Mouse (Mus musculus): ENCODE data around the gene Tmco4. TPM values are rescaled to one million over a fixed set of nuclear protein-coding genes. Genes with fewer than 3 reads are reported as not detected.
"Not testable (repeated sequence)": the region's sequence is repeated elsewhere in the genome, so short reads cannot be mapped to it uniquely, and the experiment has no call there.

The Tmco4 gene
- polyA plus RNA-seq, 3 experiments from 2014 or later: 23.3 to 30.2 (median 30.0) TPM

DNA sequence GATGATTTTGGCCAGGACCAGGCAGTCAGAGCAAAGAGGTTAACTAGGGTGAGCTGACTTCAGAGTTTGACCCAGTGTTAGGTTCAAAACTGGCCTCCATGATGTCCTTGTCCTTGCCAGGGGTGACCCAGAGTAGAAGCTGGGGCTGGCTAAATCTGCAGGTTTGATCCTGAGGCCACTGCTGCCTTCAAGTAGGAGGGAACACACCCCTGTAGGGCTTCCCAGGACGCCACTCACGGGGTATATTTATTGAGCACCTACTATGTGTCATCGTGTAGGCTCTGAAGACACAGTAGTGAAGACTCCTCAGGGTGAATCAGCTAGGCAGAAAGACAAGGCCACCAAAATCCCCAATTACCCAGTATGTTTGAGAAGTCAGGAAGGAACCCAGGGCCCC lies 1.0 kb downstream of the Tmco4 start:
- peak; percentile 2 for ATAC-seq

DNA sequence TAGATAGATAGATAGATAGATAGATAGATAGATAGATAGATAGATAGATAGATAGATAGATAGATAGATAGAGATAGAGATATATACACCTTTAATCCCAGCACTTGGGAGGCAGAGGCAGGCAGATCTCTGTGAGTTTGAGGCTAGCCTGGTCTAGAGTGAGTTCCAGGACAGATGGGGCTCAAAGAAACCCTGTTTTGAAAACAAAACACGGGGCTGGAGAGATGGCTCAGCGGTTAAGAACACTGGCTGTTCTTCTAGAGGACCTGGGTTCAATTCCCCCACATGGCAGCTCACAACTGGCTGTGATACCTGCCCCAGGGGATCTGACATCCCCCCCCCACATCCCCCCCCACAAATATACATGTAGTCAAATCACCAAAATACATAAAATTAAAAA lies 1.9 kb downstream of the Tmco4 start:
- ATAC-seq: not testable (repeated sequence)

- ATAC-seq: no peak
Observed at GRCm38 (mm10) chr4:138975194-138975593, 2.5 kb downstream of the Tmco4 start.

DNA sequence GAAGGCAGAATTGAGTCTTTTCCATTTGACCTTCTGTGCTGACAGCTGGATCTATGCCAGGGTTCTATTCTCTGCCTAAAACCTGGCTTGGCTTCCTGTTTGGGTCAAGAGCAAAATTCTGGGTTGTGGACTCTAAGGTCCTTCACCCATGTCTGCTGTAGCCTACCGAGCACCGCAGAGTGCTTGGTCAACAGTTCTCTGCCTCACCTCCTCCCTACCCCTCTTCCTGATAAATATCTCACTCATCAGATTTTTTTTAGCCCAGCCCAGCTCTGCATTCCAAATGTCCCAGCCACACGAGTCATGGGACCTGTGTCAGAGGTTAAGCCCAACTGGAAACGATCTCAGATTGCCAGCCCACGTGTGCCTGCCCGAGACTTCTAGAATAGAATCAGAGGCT lies 3.4 kb downstream of the Tmco4 start:
- ATAC-seq: no peak

- ATAC-seq: no peak
Observed at GRCm38 (mm10) chr4:138980021-138980420, 7.3 kb downstream of the Tmco4 start.

DNA sequence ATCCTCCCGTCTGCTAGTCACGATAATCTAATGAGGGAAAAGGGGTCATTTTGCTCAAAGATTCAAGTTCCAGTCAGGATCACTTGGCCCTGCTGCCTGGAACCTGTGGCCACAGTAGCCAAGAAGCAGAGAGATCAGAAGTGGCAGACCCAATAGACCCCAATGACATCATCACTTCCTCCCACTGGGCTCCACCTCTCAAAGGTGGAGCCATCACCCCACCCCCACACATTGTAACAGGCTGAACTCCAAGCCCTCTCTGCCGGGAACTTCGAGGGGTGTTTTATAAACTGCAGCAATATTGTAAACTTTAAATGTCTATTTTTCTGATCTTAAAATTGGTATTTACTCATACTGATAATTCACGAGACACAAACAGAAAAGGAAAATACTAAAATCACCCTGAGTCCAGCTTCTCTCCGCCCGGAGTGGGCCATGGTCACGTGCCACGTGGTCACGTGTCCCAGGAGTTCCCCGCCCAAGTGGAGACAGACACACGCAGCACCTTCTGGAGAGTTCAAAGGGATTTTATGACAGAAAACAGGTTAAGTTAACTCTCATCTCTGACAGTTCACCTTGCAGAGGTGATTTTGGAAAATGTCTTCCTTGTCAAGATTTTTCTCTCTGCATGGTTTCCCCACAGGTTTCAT lies 8.2 kb downstream of the Tmco4 start:
- ATAC-seq: no peak

- ATAC-seq: no peak
Observed at GRCm38 (mm10) chr4:138983422-138983821, 10.7 kb downstream of the Tmco4 start.

DNA sequence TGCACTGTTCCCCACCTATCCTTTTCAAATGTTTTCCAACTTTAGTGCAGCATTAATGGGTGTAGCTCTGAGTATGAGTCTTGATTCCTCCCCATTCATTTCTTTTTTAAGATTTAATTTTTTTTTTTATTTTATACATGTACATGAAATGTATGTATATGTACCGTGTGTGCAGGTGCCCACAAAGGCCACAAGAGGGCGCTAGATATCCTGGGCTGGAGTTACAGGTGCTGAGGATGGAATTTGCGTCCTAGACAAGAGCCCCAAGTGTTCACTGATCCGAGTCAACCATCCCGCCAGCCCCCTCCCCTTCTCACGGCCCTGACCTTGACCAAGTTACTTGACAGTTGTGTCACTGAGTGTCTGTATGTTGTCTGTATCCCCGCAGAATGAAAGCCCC lies 12.1 kb downstream of the Tmco4 start:
- no peak for ATAC-seq

GRCm38 (mm10) chr4:138986280-138986679 lies 13.6 kb downstream of the Tmco4 start:
- ATAC-seq: no peak

DNA sequence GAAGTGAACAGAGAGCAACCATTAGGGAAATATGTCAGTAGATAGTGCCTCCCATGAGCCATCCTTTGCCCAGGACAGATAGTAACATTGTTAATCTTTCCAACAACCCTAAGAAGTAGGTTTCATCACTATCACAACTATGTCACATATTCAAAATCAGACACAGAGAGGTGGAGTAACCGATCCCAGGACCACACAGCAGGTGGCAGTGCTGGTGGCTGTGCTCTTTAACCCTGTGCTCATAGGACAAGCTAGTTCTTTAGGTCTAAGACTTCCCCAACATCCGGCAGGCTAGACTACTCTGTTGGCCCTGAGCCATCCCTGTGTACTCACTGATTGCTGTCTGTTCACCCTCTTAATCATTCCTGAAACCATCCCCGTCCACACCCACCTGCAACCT lies 21.7 kb downstream of the Tmco4 start:
- ATAC-seq: no peak

- ATAC-seq: no peak
Observed at GRCm38 (mm10) chr4:138996410-138996809, 23.7 kb downstream of the Tmco4 start.

- no peak for ATAC-seq
Observed at GRCm38 (mm10) chr4:138997121-138997520, 24.4 kb downstream of the Tmco4 start.

DNA sequence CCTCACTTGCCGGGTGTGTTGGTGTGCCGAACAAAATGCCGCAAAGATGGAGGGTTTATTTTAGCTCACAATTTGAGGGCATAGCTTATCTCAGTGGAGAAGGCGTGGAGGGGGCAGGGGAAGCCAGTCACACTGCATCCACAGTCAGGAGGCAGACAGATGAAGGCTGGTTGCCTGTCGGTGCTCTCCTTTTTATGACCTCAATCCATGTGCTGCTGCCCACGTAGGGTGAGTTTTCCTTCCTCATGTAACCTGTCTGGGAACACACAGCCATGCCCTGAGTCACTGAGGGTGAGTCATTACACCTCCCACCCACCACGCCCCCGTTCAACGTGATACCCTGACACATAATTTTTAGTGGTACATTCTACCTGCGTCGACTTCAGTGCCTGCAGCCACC lies 25.9 kb downstream of the Tmco4 start:
- no peak for ATAC-seq

DNA sequence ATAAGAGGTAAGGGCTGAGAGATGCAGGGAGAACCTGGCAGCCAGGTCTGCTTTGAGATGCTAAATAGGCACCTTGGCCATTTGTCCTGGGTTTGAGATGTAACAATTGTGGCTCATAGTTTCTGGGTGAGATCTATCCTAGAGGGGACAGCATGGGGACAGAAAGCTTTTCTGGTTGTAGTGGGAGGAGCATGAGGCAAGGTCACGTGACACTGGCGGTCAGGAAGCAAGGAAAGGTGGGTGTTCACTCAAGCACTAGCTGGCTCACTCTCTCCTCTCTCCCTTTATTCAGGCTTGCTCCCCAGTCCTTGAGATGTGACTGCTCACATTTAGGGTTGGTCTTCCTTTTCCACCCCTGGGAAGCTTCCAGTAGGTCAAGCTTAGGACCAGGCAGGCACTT lies 28.3 kb downstream of the Tmco4 start:
- no peak for ATAC-seq

GRCm38 (mm10) chr4:139001433-139001832 lies 28.7 kb downstream of the Tmco4 start:
- ATAC-seq: no peak

DNA sequence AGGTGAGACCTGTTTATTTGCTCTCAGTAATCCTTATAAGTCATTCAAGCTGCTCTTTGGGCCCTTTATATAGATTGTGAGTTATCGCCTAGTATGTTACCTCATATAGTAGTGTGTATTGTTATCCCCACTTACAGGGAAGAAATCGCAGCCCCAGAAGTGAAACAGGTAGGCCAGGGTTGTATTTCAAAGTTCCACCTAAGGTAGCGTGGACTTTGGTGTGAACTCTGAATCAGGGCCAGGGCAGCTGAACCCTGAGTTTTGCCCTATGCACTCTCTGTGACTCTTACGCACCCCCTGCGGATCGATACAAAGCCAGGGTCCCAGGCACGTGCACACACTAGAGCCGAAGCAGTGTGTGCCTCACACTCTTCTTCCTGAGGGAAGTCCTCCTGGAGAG lies 31.4 kb downstream of the Tmco4 start:
- no peak for ATAC-seq

- ATAC-seq: no peak
Observed at GRCm38 (mm10) chr4:139005214-139005613, 32.5 kb downstream of the Tmco4 start.

DNA sequence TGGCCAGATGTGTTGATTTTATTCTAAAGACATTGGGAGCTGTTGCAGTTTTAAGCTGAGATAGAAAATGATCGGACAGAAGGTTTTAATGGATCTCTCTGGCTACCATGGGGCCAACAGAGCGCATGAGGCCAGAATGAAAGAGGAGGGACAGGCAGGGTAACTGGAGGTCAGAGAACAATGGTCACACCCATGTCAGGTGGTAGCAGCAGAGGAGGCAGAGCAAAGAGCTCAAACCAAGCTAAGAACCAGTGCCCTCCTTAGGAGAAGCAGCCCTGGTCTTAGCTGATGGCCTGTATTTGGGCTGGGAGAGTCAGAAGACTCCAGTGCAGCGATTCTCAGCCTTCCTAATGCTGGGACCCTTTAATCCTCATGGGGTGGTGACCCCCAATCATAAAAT lies 34.7 kb downstream of the Tmco4 start:
- no peak for ATAC-seq

- no peak for ATAC-seq
Observed at GRCm38 (mm10) chr4:139007981-139008536, 35.4 kb downstream of the Tmco4 start.

DNA sequence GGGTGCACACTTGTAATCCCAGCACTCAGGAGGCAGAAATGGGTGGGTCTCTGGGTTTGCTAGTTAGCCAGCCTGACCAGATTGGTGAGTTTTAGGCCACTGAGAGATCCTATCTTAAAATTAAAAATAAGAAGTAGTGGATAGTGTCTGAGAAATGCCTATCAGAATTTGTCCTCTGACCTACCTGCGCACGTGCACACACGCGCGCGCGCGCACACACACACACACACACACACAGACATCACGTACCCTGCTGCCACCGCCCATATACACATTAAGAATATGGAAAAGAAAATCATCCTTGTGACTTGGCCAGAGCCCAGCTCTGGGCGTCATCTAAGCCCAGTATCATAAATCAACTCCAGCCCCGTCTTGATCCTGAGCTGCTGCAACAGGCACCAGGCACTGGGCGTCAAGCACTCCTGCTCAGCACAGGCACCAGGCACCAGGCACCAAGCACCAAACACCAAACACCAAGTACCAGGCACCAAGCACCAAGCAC lies 38.6 kb downstream of the Tmco4 start:
- ATAC-seq: no peak

GRCm38 (mm10) chr4:139013281-139013680 lies 40.6 kb downstream of the Tmco4 start:
- no peak for ATAC-seq

DNA sequence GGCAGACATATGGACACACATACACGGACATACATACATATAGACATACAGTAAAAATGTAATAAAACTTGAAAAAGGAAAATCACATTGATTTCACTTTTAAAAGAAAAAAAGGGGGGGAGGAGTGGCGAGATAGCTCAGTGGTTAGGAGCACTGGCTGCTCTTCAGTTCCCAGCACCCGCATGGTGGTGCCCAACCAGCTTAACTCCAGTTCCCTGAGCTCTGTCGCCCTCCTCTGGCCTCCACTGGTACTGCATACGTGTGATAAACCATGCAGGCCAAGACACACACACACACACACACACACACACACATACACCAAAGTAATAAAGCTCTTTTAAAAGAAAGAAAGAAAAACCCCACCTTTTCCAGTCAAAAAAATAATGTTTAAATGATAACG lies 42.1 kb downstream of the Tmco4 start:
- ATAC-seq: no peak

GRCm38 (mm10) chr4:139018388-139018787 lies 45.7 kb downstream of the Tmco4 start:
- ATAC-seq: no peak

GRCm38 (mm10) chr4:139018976-139019375 lies 46.3 kb downstream of the Tmco4 start:
- no peak for ATAC-seq

DNA sequence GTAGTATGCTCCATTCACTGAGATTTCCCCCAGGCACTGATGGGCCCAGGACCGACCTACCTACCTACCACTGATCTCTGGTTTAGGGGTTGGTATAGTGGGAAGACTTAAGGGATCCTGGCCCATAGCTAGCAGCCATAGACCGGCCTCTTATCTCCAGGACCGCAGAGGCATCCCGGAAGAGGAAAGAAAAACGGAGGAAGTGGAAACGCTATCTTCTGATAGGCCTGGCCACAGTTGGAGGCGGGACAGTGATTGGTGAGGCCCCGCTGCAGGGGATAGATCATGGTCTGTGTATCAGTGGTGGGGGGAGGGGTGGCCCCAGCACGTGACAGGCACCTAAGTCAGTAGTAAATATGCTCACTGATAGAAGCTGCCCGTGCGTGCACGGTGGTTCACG lies 46.7 kb downstream of the Tmco4 start:
- no peak for ATAC-seq
